ENCODE assay signal across 9 mouse cellular contexts in genomic region chr9:44579392-44579791, GRCm38 (mm10). TPM values are rescaled to one million over a fixed set of nuclear protein-coding genes. Genes with fewer than 3 reads are reported as not detected.
DNase-seq lines count a peak whose midpoint lies in the region; ATAC-seq and TF ChIP-seq lines count a peak whose summit lies in the region.
"Had no signal": no experiment of that assay in that cellular context is flagged by ENCODE, and none has a peak within 500 bp of the region (broad histone marks: within the 10 kb centered on the region; RNA-seq: fewer than 3 reads in every experiment).

No protein-coding gene starts in this region.

- peak overlapping the region; percentile 43 for H3K4me2 ChIP-seq in heart, embryonic 12.5 days
- peak overlapping the region; percentile 77 for H3K4me2 ChIP-seq in liver, embryonic 14.5 days (ENCODE audit: low read depth)
- H3K4me2 ChIP-seq in neural tube, embryonic 15.5 days: no peak overlapping the region
- H3K4me2 ChIP-seq: limb, embryonic 12.5 days had no signal

- H3K9ac ChIP-seq in heart, embryonic 12.5 days: no peak overlapping the region
- H3K9ac ChIP-seq in liver, embryonic 14.5 days (replicated peaks): peak overlapping the region; percentile 64
- no peak overlapping the region for H3K9ac ChIP-seq in neural tube, embryonic 15.5 days (replicated peaks)
- H3K9ac ChIP-seq: limb, embryonic 12.5 days had no signal

- TF ChIP-seq POLR2A in spleen, adult 2 months (IDR thresholded peaks at IDR 0.05; ENCODE audit: low read depth, low read length): no peak

- no peak for TF ChIP-seq CTCF in liver, embryonic 14.5 days (IDR thresholded peaks at IDR 0.05; ENCODE audit: low read depth)
- no peak for TF ChIP-seq CTCF in spleen, adult 2 months (IDR thresholded peaks at IDR 0.05; ENCODE audit: extremely low read depth, insufficient read depth, insufficient read length, insufficient replicate concordance)

- H3K27ac ChIP-seq in heart, embryonic 12.5 days (ENCODE audit: poor library complexity, severe bottlenecking): no peak overlapping the region
- H3K27ac ChIP-seq in liver, embryonic 14.5 days: peak overlapping the region; percentile 93
- peak overlapping the region; percentile 70 for H3K27ac ChIP-seq in spleen, adult 2 months (ENCODE audit: insufficient read depth, low read length)
- no peak overlapping the region for H3K27ac ChIP-seq in neural tube, embryonic 15.5 days (replicated peaks)
- H3K27ac ChIP-seq: limb, embryonic 12.5 days had no signal

- peaks cover 10% of the 10 kb centered on the region for H3K4me1 ChIP-seq in heart, embryonic 12.5 days (replicated peaks)
- H3K4me1 ChIP-seq in liver, embryonic 14.5 days (replicated peaks; ENCODE audit: control insufficient read depth in 2 of 2, insufficient read depth in 2 of 2, low read length in 1 of 2): peaks cover 24 to 25% of the 10 kb centered on the region in 2 experiments
- H3K4me1 ChIP-seq in spleen, adult 2 months (ENCODE audit: control insufficient read depth, insufficient read depth, insufficient read length): peaks cover 35% of the 10 kb centered on the region
- H3K4me1 ChIP-seq in neural tube, embryonic 15.5 days: peaks cover 5% of the 10 kb centered on the region

- intact Hi-C loops in left cerebral cortex, postnatal 4 days (cut with DNase I): no loop called here

- H3K36me3 ChIP-seq in heart, embryonic 12.5 days: no peaks in the 10 kb centered on the region
- H3K36me3 ChIP-seq in liver, embryonic 14.5 days (replicated peaks; ENCODE audit: control insufficient read depth, insufficient read depth, low read depth): no peaks in the 10 kb centered on the region
- H3K36me3 ChIP-seq in spleen, adult 2 months (ENCODE audit: control insufficient read depth, insufficient read depth, low read length): no peaks in the 10 kb centered on the region
- H3K36me3 ChIP-seq in neural tube, embryonic 15.5 days: no peaks in the 10 kb centered on the region
- H3K36me3 ChIP-seq: limb, embryonic 12.5 days had no signal

- peak overlapping the region; percentile 26; the same call in 1 of the 2 replicates for H3K4me3 ChIP-seq in heart, embryonic 12.5 days
- H3K4me3 ChIP-seq in liver, embryonic 14.5 days (ENCODE audit: insufficient read depth in 1 of 2, low read depth in 2 of 2, low read length in 2 of 2): peak overlapping the region; percentile 41 to 45
- peak overlapping the region; percentile 35; the same call in 1 of the 2 replicates for H3K4me3 ChIP-seq in spleen, adult 2 months (ENCODE audit: extremely low read depth, insufficient read depth, insufficient read length)
- H3K4me3 ChIP-seq in neural tube, embryonic 15.5 days (replicated peaks): no peak overlapping the region
- H3K4me3 ChIP-seq: limb, embryonic 12.5 days had no signal

- H3K27me3 ChIP-seq in heart, embryonic 12.5 days (replicated peaks): no peaks in the 10 kb centered on the region
- H3K27me3 ChIP-seq in liver, embryonic 14.5 days (ENCODE audit: control insufficient read depth, insufficient read depth, low read length): no peaks in the 10 kb centered on the region
- no peaks in the 10 kb centered on the region for H3K27me3 ChIP-seq in spleen, adult 2 months (ENCODE audit: control insufficient read depth, insufficient read depth, low read length)
- no peaks in the 10 kb centered on the region for H3K27me3 ChIP-seq in neural tube, embryonic 15.5 days (replicated peaks)
- H3K27me3 ChIP-seq: limb, embryonic 12.5 days had no signal

- peak; percentile 13 for DNase-seq in layer of hippocampus, adult 9-10 months (ENCODE audit: low spot score)
- DNase-seq in layer of hippocampus, adult 18-20 months (ENCODE audit: low spot score in 2 of 2): no peak
- DNase-seq in liver, embryonic 14.5 days (ENCODE audit: low read depth in 3 of 3, low spot score in 3 of 3): peak in 2 of 3 experiments; percentile 51 to 78
- DNase-seq in spleen, adult 2 months (ENCODE audit: low read depth in 1 of 2, low spot score in 2 of 2): peak; percentile 77 to 82
- DNase-seq in left cerebral cortex, postnatal 4 days: no peak
- no peak for DNase-seq in cerebellum, adult 18-20 months

- no peak for TF ChIP-seq EP300 in liver, embryonic 14.5 days (IDR thresholded peaks at IDR 0.05; ENCODE audit: low read depth)

- 25% methylated on average over 6 of the region's 6 CpGs for WGBS in heart, embryonic 12.5 days
- 3% methylated on average over 6 of the region's 6 CpGs for WGBS in liver, embryonic 14.5 days (ENCODE audit: insufficient replicate concordance)
- 4% methylated on average over 6 of the region's 6 CpGs for WGBS in spleen, adult 2 months
- 52% methylated on average over 6 of the region's 6 CpGs for WGBS in neural tube, embryonic 15.5 days

- H3K9me3 ChIP-seq in heart, embryonic 12.5 days (replicated peaks): peaks cover 9% of the 10 kb centered on the region; the same call in 1 of the 2 replicates
- no peaks in the 10 kb centered on the region; the same call in 1 of the 2 replicates for H3K9me3 ChIP-seq in liver, embryonic 14.5 days (ENCODE audit: control insufficient read depth, low read length)
- no peaks in the 10 kb centered on the region for H3K9me3 ChIP-seq in neural tube, embryonic 15.5 days (replicated peaks)

- ATAC-seq in heart, embryonic 12.5 days (ENCODE audit: insufficient number of reproducible peaks, low FRiP score): no peak
- peak; percentile 60; the same call in 1 of the 2 replicates for ATAC-seq in liver, embryonic 14.5 days (ENCODE audit: insufficient read depth)
- ATAC-seq in neural tube, embryonic 15.5 days (ENCODE audit: low FRiP score): no peak

RNA-seq across cellular contexts. Expression of gene Cxcr5, which starts 17.7 kb away (rescaled TPM):
- total RNA-seq in layer of hippocampus, adult 18-20 months (2021): not detected
- not detected in 2 replicates for polyA plus RNA-seq in heart, embryonic 12.5 days (2016; fragmentation: Nextera tagmentation; extraction: Ambion mirVana)
- 0.03 TPM in 2 replicates for polyA plus RNA-seq in liver, embryonic 14.5 days (2012; rRNA removed)
- not detected in 2 replicates for polyA plus RNA-seq in liver, embryonic 14.5 days (2014; fragmentation: Nextera tagmentation; extraction: Ambion mirVana)
- polyA plus RNA-seq in spleen, adult 2 months (2012; rRNA removed): 133 and 154 TPM in 2 replicates
- polyA plus RNA-seq in neural tube, embryonic 15.5 days (2015; fragmentation: Nextera tagmentation; extraction: Ambion mirVana): 0.26 TPM in 1 of 2 replicates, not detected in the other
- total RNA-seq in left cerebral cortex, postnatal 4 days (2021): not detected
- polyA plus RNA-seq: limb, embryonic 12.5 days had no signal

RNA-seq across cellular contexts. Expression of gene Ddx6, which starts 25.3 kb away (rescaled TPM):
- total RNA-seq in layer of hippocampus, adult 18-20 months (2021): 100 to 1,000 TPM; 145 to 146 TPM
- polyA plus RNA-seq in heart, embryonic 12.5 days (2016; fragmentation: Nextera tagmentation; extraction: Ambion mirVana): 12.4 and 13.5 TPM in 2 replicates
- 6.4 and 9.4 TPM in 2 replicates for polyA plus RNA-seq in liver, embryonic 14.5 days (2012; rRNA removed)
- polyA plus RNA-seq in liver, embryonic 14.5 days (2014; fragmentation: Nextera tagmentation; extraction: Ambion mirVana): 4.4 and 4.9 TPM in 2 replicates
- polyA plus RNA-seq in spleen, adult 2 months (2012; rRNA removed): 15.3 and 17.3 TPM in 2 replicates
- polyA plus RNA-seq in neural tube, embryonic 15.5 days (2015; fragmentation: Nextera tagmentation; extraction: Ambion mirVana): 15.1 and 16.8 TPM in 2 replicates
- 100 to 1,000 TPM; 144 to 146 TPM for total RNA-seq in left cerebral cortex, postnatal 4 days (2021)

Comparison
In these comparisons a context has a peak if more than half of its experiments do, and no peak if none do; other contexts are left out.
1. DNase-seq: peak in layer of hippocampus, adult 9-10 months (single experiment), liver, embryonic 14.5 days (2 of 3) and spleen, adult 2 months (2 of 2); none in layer of hippocampus, adult 18-20 months (0 of 2), left cerebral cortex, postnatal 4 days (single experiment) and cerebellum, adult 18-20 months (0 of 2).
2. H3K27ac ChIP-seq: peak in liver, embryonic 14.5 days (single experiment) and spleen, adult 2 months (single experiment); none in heart, embryonic 12.5 days (single experiment) and neural tube, embryonic 15.5 days (single experiment).
3. RNA of gene Cxcr5, which starts 17.7 kb away (polyA plus RNA-seq): 133 to 154 TPM in spleen, adult 2 months; 0.03 TPM in liver, embryonic 14.5 days, not detected in heart, embryonic 12.5 days and 0.26 TPM in neural tube, embryonic 15.5 days; every median in the first group is over 100 times any median in the second.